Mouse (Mus musculus) forelimb bud, embryonic 11.5 days (tissue): ENCODE data around the gene Fam168a.

Experiments used
- DNase-seq: peaks from one replicate; pipeline ENCODE4 v3.0.0-alpha.2; 2012; ENCODE audit warnings: low read depth, low spot score

The Fam168a gene

DNA sequence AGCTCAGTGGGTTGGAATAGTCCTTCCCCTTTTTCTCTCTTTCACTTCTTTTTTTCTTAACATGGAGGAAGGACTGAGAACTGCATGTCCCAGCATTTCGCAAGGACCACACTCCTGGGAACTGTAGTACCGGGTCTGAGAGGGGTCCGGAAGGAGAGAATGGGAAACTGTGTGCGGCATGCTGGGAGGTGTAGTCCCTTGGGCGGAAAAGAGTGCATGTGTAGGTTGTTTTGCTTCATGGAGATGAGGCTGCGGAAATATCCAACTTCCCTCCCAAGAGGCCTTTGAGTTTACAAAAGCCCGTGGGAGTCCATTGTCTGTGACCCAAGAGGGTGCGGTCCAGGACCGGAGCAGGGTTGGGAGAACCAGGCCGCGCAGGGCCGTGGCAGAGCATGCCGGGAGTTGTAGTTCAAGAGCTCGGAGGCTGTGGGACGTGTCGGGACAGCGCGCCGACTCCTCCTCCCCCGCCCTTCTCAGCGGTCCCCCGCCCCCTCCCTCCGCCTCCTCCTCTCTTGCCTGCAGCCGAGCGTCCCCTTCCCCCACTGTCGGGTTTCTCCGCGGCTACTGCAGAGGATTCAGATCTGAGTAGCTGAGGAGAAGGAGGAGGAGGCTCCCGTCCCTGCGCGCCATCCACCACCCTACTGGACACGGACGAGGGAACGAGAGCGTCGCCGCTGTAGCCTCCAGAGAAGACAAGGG lies at the start of gene Fam168a:
TSS of gene Fam168a (plus strand) at position 493 of the 699 bp plus-strand sequence.
- DNase-seq: peak; percentile 93

GRCm38 (mm10) chr7:100656739-100657138 lies 49.7 kb upstream of the Fam168a start:
- DNase-seq: no peak

DNA sequence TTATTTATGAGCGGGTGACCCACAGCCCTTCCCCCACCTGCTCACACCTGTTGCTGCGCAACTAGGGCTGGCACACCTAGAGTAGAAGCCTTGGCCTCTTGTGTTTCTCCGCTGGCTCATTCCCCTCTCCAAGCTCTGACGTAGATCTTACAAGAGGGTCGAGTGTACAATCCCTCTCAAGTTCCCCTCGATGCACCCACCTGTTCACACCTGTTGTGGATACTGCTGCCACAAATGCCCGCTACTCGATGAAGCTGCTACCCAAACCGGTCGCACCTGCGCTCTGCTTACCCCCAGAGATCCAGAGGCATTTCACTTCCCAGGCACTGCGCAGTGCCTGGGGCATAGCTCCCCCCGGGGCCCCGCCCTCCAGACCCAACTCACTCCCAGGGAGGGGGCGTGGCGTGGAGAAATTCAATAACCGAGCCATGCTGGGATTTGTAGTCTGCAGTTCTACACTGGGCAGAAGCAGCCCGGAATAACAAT lies 48.3 kb upstream of the Fam168a start:
- DNase-seq: peak; percentile 41

DNA sequence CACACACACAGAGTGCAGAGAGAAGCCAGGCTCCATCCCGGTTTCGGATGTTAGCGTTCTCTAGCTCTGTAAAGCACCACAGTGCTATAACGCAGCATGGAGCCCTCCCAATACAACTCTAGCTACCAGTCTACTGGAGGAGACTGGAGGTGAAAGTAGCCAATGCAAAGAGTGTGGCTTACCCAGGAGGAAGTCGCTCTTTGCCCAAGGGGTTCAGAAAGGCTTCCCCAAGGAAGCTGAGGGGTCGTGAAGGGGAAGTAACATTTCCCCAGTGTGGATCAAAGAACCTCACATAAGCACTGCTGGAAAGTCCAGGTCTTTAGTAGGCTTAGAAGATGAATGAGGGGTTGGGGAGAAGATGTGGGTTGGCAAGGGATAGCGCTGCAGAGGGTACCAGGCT lies 45.2 kb upstream of the Fam168a start:
- no peak for DNase-seq

DNA sequence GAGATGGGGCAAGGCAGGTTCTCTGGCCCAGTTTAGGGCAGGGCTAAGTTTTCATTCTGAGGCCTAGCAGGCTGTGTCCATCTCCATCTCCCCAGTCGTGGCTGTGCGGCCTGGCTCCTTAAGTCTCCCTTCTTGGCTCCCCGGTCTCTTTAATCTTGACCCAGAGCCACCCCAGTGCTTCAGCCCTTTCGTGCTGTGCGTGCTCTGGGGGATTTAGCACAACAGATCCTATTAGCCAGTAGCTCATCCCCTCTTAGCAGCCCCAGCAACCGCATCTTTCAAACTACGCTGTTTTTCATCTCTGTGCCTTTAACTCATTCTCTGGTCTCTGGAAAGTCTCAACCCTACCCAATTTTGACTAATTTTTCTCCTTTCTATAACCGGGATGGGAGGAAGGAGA lies 44.2 kb upstream of the Fam168a start, which contains the start of gene Plekhb1:
TSS of gene Plekhb1 (minus strand) at position 184 of the 400 bp plus-strand sequence.
- no peak for DNase-seq

DNA sequence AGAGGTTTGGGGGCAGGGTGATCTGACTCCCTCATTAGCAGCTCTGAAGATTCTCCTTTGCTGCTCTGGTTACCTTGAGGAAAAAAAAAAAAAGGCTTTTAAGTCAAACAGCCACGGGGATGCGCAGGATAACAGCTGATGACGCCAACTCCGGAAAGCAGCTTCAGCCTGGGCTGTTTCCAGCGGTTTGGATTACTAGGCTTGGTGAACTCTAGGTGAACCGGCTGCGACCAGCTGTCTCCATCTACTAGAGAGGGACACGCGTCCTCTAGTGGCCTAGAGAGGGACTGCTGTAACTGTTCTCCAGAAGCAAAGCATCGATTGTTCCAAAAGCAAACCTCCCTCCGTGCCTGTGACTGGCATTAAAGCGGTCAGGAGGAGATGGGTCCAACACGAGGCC lies 43.2 kb upstream of the Fam168a start:
- DNase-seq: peak; percentile 92

DNA sequence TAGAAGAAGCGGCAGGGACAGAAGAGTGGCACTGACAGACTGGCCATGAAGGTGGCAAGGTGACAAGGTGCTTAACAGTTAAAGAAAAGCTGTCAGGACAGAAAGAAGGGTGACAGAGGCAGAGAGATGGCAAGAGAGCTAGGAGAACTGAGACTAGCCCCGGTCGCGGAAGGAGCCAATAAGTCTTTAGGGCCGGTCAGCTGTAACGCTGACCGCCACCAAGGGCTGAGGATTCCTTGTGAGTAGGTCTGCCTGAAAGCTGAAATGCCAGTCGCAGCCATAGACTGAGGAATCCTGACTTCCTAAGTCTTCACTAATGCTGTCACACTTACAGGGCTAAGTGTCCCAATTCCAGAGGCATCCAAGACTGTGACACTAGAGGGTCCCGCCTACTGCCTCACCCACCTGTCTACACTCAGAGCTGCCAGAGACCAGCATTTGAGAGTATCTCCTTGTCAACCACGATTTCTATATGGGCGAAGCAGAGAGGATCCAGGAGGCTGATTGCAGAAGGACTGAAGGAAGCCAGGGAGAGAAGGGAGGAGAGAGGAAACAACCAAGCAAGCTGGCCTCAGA lies 42.6 kb upstream of the Fam168a start:
- DNase-seq: no peak

- DNase-seq: no peak
Measured at GRCm38 (mm10) chr7:100670646-100671045, 35.8 kb upstream of the Fam168a start.

- no peak for DNase-seq
Measured at GRCm38 (mm10) chr7:100673452-100673851, 33.0 kb upstream of the Fam168a start.

GRCm38 (mm10) chr7:100674941-100675340 lies 31.5 kb upstream of the Fam168a start:
- DNase-seq: no peak

GRCm38 (mm10) chr7:100678052-100678451 lies 28.4 kb upstream of the Fam168a start:
- DNase-seq: no peak

GRCm38 (mm10) chr7:100678948-100679880 lies 27.2 kb upstream of the Fam168a start:
- DNase-seq: no peak

DNA sequence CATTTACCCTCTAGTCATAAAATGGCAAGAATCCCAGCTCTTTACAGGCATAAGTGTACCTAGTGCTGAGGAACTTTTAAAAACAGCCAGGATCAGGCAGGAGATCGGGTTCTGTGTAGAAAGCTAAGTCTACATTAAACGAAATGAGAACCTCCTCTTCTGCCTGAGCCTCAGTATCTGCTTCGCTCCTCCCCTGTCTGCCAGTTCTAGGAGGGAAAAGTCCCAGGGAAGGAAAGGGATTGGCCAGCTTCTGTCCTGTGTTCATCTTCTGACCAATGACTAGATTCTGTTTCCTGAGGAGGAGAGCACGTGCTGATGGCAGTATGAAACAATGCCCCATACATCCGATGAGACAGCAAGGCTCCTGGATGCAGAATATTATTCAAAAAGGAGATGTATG lies 25.3 kb upstream of the Fam168a start:
- DNase-seq: no peak

- DNase-seq: no peak
Measured at GRCm38 (mm10) chr7:100683241-100683640, 23.2 kb upstream of the Fam168a start.

DNA sequence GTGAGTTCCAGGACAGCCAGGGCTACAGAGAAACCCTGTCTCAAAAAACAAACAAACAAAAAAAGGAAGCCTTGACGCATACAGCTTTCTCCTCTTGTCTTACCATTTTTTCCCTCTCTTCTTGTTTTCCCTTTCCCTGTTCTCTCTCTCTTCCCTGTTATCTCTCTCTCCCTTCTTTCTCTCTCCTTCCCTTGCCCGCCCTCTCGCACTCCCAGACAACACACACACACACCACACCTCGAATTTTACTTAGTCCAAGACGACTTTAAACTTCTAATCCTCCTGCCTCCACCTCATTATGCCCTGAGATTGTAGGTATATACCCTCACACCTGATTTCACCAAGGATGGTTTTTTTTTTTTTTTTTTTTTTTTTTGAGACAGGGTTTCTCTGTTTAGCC lies 22.4 kb upstream of the Fam168a start:
- DNase-seq: no peak

- DNase-seq: peak; percentile 75
Measured at GRCm38 (mm10) chr7:100684538-100684937, 21.9 kb upstream of the Fam168a start.

DNA sequence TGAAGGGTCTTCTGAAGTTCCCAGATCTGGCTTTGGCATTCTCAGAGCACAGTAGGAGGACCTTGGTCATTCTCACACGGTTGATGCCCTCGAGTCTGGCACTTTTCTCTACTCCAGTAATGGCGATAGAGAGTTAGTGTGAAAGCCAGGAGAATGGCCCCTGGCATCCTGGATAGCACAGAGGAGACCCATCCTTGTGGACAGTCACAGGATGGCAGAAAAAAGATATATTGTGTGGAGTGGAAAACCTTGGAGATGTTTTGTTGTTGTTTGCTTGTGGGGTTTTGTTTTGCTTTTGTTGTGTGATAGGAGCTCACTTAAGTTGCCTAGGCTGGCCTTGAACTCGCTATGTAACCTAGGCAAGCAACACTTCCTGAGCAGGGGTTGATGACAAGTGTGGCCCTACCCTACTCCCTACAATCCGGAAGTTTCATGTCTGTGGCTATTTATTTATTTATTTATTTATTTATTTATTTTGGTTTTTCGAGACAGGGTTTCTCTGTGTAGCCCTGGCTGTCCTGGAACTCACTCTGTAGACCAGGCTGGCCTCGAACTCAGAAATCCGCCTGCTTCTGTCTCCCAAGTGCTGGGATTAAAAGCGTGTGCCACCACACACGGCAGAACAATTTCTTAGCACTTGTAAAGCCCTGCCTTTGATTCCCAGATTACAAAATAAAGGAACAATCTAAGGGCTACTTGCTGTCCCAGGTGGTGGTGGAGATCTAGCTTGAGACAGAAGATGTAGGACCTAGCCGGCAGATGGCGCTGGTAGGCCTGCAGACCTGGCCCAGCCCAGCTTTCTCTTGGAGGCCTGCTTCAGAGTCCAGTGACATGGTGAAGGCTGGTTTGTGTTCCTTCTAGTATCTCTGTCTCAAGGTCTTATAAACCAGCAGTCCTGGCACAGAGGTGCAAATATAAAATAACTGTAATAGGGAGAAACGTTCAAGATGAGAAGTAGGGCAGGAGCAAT lies 21.1 kb upstream of the Fam168a start:
- peak; percentile 76 for DNase-seq

- DNase-seq: no peak
Measured at GRCm38 (mm10) chr7:100688471-100688870, 18.0 kb upstream of the Fam168a start.

DNA sequence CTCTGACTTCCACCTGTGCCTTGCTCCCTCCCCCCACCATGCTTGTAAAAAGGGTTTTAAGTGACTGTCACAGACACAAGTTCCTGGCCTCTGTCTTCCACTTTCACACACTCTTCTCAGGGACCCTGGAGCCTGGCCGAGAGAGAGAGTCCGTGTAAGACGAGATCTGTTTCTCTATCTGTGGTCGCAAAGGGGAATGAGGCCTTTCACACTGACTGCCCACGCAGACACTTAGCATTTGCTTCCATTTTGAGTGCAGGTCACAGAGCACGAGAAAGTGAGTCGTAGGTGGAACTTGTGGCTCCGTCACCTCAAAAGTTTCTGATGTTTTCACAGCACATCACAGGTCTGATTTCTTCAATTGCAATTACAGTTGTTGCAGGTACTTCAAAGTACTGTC lies 13.2 kb upstream of the Fam168a start:
- DNase-seq: no peak

DNA sequence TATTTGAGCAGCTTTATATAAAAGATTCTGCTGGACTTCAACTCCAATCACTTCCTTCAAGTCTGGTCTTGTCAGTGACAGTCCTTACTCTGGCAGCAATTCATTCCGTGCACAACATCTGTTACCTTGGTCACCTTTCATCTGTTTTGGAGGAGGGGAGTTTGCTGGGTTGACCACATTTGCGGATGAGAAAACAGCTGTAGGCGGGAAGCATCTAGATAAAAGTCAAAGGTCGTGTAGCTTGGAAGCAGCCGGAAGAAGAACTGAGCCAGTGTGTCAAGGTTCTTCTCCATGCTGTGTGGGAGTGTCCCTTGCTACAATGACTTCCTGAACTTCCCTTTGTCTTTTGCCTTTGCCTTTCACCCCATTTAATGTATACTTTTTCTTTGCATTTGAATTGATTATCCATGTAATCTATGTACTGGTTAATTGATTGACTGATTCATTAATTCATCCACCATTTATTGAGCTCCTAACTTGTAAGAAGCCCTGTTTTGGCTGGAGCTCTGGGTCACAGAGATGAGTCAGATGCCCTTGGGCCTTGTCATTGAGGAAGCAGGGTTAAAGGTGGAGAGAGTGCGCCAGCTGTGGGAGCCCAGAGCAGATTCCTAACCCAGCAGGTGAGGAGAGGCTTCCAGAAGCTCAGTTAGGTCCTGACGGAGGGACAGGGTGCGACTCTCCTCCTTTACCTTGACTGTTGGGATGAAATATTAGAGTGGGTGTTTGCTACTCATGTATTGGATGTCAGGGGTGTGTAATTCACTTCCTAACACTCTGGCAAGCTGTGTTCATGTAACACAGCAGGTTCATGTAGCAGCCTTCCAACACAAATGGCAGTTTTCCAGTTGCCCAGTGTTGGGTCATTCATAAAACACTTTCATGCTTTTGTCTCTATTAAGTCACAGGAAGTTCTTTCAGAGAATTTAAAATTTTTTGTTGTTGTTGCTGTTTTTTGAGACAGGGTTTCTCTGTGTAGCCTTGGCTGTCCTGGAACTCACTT lies 6.4 kb upstream of the Fam168a start:
- no peak for DNase-seq
